ENCODE assay signal across 8 mouse cellular contexts in genomic region chr1:35759600-35759999, GRCm38 (mm10).
A peak's percentile ranks its signal among the peaks of the same experiment; 100 is the strongest.
DNase-seq lines count a peak whose midpoint lies in the region; ATAC-seq and TF ChIP-seq lines count a peak whose summit lies in the region.

No protein-coding gene starts in this region.

- TF ChIP-seq CTCF in gastrocnemius, adult 2 months (IDR thresholded peaks at IDR 0.05) = no peak

- peaks cover 16% of the 10 kb centered on the region for H3K4me1 ChIP-seq in heart, embryonic 13.5 days
- peaks cover 13% of the 10 kb centered on the region; the same call in 1 of the 2 replicates for H3K4me1 ChIP-seq in limb, embryonic 15.5 days
- no peaks in the 10 kb centered on the region for H3K4me1 ChIP-seq in midbrain, embryonic 11.5 days (ENCODE audit: control insufficient read depth, insufficient read depth, low read length)

- DNase-seq in gastrocnemius, adult 2 months = peak; percentile 22
- DNase-seq in gastrocnemius, postnatal 36 days = no peak
- DNase-seq in Muller cell, postnatal 12 days (ENCODE audit: inconsistent ontology term) = peak; percentile 69
- no peak for DNase-seq in midbrain, embryonic 11.5 days (ENCODE audit: low spot score, missing footprints)
- DNase-seq in urinary bladder, postnatal 36 days (ENCODE audit: low spot score in 2 of 2) = no peak
- DNase-seq in c-Kit-positive CD71-positive TER-119-positive erythroid progenitor cells, embryonic 14.5 days (ENCODE audit: low spot score) = no peak

- H3K27ac ChIP-seq in gastrocnemius, adult 2 months = peak overlapping the region; percentile 24; the same call in 1 of the 2 replicates
- peak overlapping the region; percentile 47 for H3K27ac ChIP-seq in heart, embryonic 13.5 days (replicated peaks)
- peak overlapping the region; percentile 38; the same call in 1 of the 2 replicates for H3K27ac ChIP-seq in limb, embryonic 15.5 days
- no peak overlapping the region for H3K27ac ChIP-seq in midbrain, embryonic 11.5 days (ENCODE audit: low read depth, low read length)

- intact Hi-C loops in gastrocnemius, adult 2 months (cut with DNase I) = no loop called here
- intact Hi-C loops in gastrocnemius, postnatal 36 days (cut with DNase I) = no loop called here

- no peak overlapping the region for H3K4me3 ChIP-seq in gastrocnemius, adult 2 months
- no peak overlapping the region for H3K4me3 ChIP-seq in heart, embryonic 13.5 days
- H3K4me3 ChIP-seq in limb, embryonic 15.5 days = no peak overlapping the region
- no peak overlapping the region for H3K4me3 ChIP-seq in midbrain, embryonic 11.5 days (ENCODE audit: low read depth, low read length)

- H3K27me3 ChIP-seq in heart, embryonic 13.5 days (replicated peaks) = no peaks in the 10 kb centered on the region
- no peaks in the 10 kb centered on the region for H3K27me3 ChIP-seq in limb, embryonic 15.5 days
- no peaks in the 10 kb centered on the region for H3K27me3 ChIP-seq in midbrain, embryonic 11.5 days (ENCODE audit: control insufficient read depth, insufficient read depth, low read length)

- no peaks in the 10 kb centered on the region for H3K9me3 ChIP-seq in heart, embryonic 13.5 days
- H3K9me3 ChIP-seq in limb, embryonic 15.5 days = no peaks in the 10 kb centered on the region
- H3K9me3 ChIP-seq in midbrain, embryonic 11.5 days (ENCODE audit: control insufficient read depth, low read length) = no peaks in the 10 kb centered on the region

- no peaks in the 10 kb centered on the region for H3K36me3 ChIP-seq in heart, embryonic 13.5 days
- H3K36me3 ChIP-seq in limb, embryonic 15.5 days = no peaks in the 10 kb centered on the region
- H3K36me3 ChIP-seq in midbrain, embryonic 11.5 days (ENCODE audit: control insufficient read depth, insufficient read depth, low read length) = no peaks in the 10 kb centered on the region

- 0 out of 2 replicates have a peak, but pooled peaks have one; percentile 14 for ATAC-seq in heart, embryonic 13.5 days (ENCODE audit: extremely low read depth, insufficient number of reproducible peaks, low FRiP score, low TSS enrichment)
- peak; percentile 24; the same call in 1 of the 2 replicates for ATAC-seq in limb, embryonic 15.5 days (ENCODE audit: insufficient number of reproducible peaks, low FRiP score, low TSS enrichment, low read depth)
- no peak for ATAC-seq in midbrain, embryonic 11.5 days (ENCODE audit: low FRiP score)

- 32% methylated on average over 4 of the region's 4 CpGs for WGBS in heart, embryonic 13.5 days
- 66% methylated on average over 4 of the region's 4 CpGs for WGBS in limb, embryonic 15.5 days
- 95% methylated on average over 4 of the region's 4 CpGs for WGBS in midbrain, embryonic 11.5 days

- H3K4me2 ChIP-seq in heart, embryonic 13.5 days = no peak overlapping the region
- H3K4me2 ChIP-seq in limb, embryonic 15.5 days = no peak overlapping the region
- no peak overlapping the region for H3K4me2 ChIP-seq in midbrain, embryonic 11.5 days

- H3K9ac ChIP-seq in heart, embryonic 13.5 days = peak overlapping the region; percentile 2; the same call in 1 of the 2 replicates
- no peak overlapping the region for H3K9ac ChIP-seq in limb, embryonic 15.5 days
- no peak overlapping the region for H3K9ac ChIP-seq in midbrain, embryonic 11.5 days (ENCODE audit: low read length)

Comparison
In these comparisons a context has a peak if more than half of its experiments do, and no peak if none do; other contexts are left out.
1. DNase-seq: peak in gastrocnemius, adult 2 months (single experiment) and Muller cell, postnatal 12 days (single experiment); none in gastrocnemius, postnatal 36 days (0 of 2), midbrain, embryonic 11.5 days (single experiment), urinary bladder, postnatal 36 days (0 of 2) and c-Kit-positive CD71-positive TER-119-positive erythroid progenitor cells, embryonic 14.5 days (single experiment).